In the genomic region with DNA sequence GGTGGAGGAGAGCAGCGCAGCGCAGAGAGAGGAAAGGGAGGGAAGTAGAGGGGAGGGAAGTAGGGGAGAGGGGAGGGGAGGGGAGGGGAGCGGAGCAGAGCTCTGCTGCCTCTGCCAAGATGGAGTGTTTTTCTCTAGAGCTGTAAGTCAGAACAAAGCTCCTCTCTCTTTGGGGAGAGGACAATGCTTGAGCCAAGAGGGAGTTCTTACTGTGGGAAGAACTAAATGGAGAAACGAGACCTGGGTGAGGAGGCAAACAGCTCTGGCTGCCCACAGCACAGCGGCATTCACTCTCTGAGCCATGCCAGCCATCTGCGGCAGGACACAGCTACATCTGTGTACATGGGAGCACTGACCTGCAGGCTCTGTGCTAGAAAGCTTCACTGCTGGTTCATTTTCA, we compare ENCODE assay signal across 15 mouse cellular contexts. TPM values are rescaled to one million over a fixed set of nuclear protein-coding genes. Genes with fewer than 3 reads are reported as not detected.
DNase-seq lines count a peak whose midpoint lies in the region; ATAC-seq and TF ChIP-seq lines count a peak whose summit lies in the region.
"Had no signal": no experiment of that assay in that cellular context is flagged by ENCODE, and none has a peak within 500 bp of the region (broad histone marks: within the 10 kb centered on the region; RNA-seq: fewer than 3 reads in every experiment).

No protein-coding gene starts in this region.

- 86% methylated on average over 6 of the region's 6 CpGs for WGBS in forebrain, embryonic 11.5 days
- 71% methylated on average over 6 of the region's 6 CpGs for WGBS in forebrain, embryonic 15.5 days
- 64% methylated on average over 6 of the region's 6 CpGs for WGBS in hindbrain, postnatal 0 days
- 83% methylated on average over 6 of the region's 6 CpGs for WGBS in hindbrain, embryonic 11.5 days

- DNase-seq in forebrain, embryonic 11.5 days (ENCODE audit: low spot score): peak; percentile 43
- peak; percentile 56 for DNase-seq in hindbrain, postnatal 0 days (ENCODE audit: low spot score)
- DNase-seq in hindbrain, embryonic 11.5 days (ENCODE audit: low spot score): no peak
- DNase-seq in right cerebral cortex, adult 18-20 months: peak; percentile 10
- DNase-seq in right cerebral cortex, adult 2 months (ENCODE audit: low spot score in 2 of 2): no peak
- no peak for DNase-seq in right cerebral cortex, postnatal 25 days
- DNase-seq: cerebellum, postnatal 14 days; kidney, postnatal 36 days; liver, embryonic 13.5 days had no signal

- no peak overlapping the region for H3K4me2 ChIP-seq in forebrain, embryonic 11.5 days (ENCODE audit: low read depth, low read length, severe bottlenecking)
- H3K4me2 ChIP-seq in forebrain, embryonic 15.5 days (replicated peaks): no peak overlapping the region
- H3K4me2 ChIP-seq in hindbrain, postnatal 0 days (ENCODE audit: low read depth, low read length): 0 out of 2 replicates have a peak overlapping the region, but pooled peaks have one; percentile 1
- no peak overlapping the region for H3K4me2 ChIP-seq in hindbrain, embryonic 11.5 days (replicated peaks; ENCODE audit: low read depth, low read length)
- H3K4me2 ChIP-seq: embryonic facial prominence, embryonic 15.5 days; intestine, embryonic 15.5 days; liver, embryonic 13.5 days; midbrain, embryonic 12.5 days had no signal

- no peaks in the 10 kb centered on the region for H3K9me3 ChIP-seq in forebrain, embryonic 11.5 days (ENCODE audit: control insufficient read depth, low read length)
- H3K9me3 ChIP-seq in forebrain, embryonic 15.5 days: no peaks in the 10 kb centered on the region
- no peaks in the 10 kb centered on the region for H3K9me3 ChIP-seq in hindbrain, postnatal 0 days (ENCODE audit: low read length)
- H3K9me3 ChIP-seq in hindbrain, embryonic 11.5 days (ENCODE audit: control insufficient read depth, low read length): no peaks in the 10 kb centered on the region
- H3K9me3 ChIP-seq: embryonic facial prominence, embryonic 15.5 days; intestine, embryonic 15.5 days; liver, embryonic 13.5 days; midbrain, embryonic 12.5 days had no signal

- H3K4me3 ChIP-seq in forebrain, embryonic 11.5 days (ENCODE audit: low read depth, low read length): no peak overlapping the region
- no peak overlapping the region for H3K4me3 ChIP-seq in forebrain, embryonic 15.5 days
- no peak overlapping the region for H3K4me3 ChIP-seq in hindbrain, postnatal 0 days (ENCODE audit: low read length)
- H3K4me3 ChIP-seq in hindbrain, embryonic 11.5 days (ENCODE audit: low read depth, low read length): no peak overlapping the region
- H3K4me3 ChIP-seq: embryonic facial prominence, embryonic 15.5 days; intestine, embryonic 15.5 days; left cerebral cortex, adult 2 months; liver, embryonic 13.5 days; midbrain, embryonic 12.5 days had no signal

- no peak overlapping the region for H3K9ac ChIP-seq in forebrain, embryonic 11.5 days (ENCODE audit: low read length)
- H3K9ac ChIP-seq in forebrain, embryonic 15.5 days (replicated peaks): no peak overlapping the region
- no peak overlapping the region for H3K9ac ChIP-seq in hindbrain, postnatal 0 days (replicated peaks; ENCODE audit: low read length)
- H3K9ac ChIP-seq in hindbrain, embryonic 11.5 days (ENCODE audit: low read depth, low read length): no peak overlapping the region
- H3K9ac ChIP-seq: embryonic facial prominence, embryonic 15.5 days; intestine, embryonic 15.5 days; liver, embryonic 13.5 days; midbrain, embryonic 12.5 days had no signal

- no peaks in the 10 kb centered on the region for H3K27me3 ChIP-seq in forebrain, embryonic 11.5 days (ENCODE audit: control insufficient read depth, insufficient read depth, low read length)
- H3K27me3 ChIP-seq in forebrain, embryonic 15.5 days: no peaks in the 10 kb centered on the region
- no peaks in the 10 kb centered on the region for H3K27me3 ChIP-seq in hindbrain, postnatal 0 days (ENCODE audit: insufficient read depth, low read length)
- H3K27me3 ChIP-seq in hindbrain, embryonic 11.5 days (ENCODE audit: control insufficient read depth, insufficient read depth, low read length): no peaks in the 10 kb centered on the region
- H3K27me3 ChIP-seq: embryonic facial prominence, embryonic 15.5 days; intestine, embryonic 15.5 days; liver, embryonic 13.5 days; midbrain, embryonic 12.5 days had no signal

- no peak overlapping the region for H3K27ac ChIP-seq in forebrain, embryonic 11.5 days (ENCODE audit: low read depth, low read length)
- no peak overlapping the region for H3K27ac ChIP-seq in forebrain, embryonic 15.5 days (replicated peaks)
- no peak overlapping the region; the same call in 1 of the 2 replicates for H3K27ac ChIP-seq in hindbrain, postnatal 0 days
- no peak overlapping the region for H3K27ac ChIP-seq in hindbrain, embryonic 11.5 days (ENCODE audit: low read depth, low read length)
- H3K27ac ChIP-seq: embryonic facial prominence, embryonic 15.5 days; intestine, embryonic 15.5 days; left cerebral cortex, adult 2 months; liver, embryonic 13.5 days; midbrain, embryonic 12.5 days had no signal

- ATAC-seq in forebrain, embryonic 11.5 days (replicated peaks; ENCODE audit: low FRiP score): no peak
- no peak for ATAC-seq in forebrain, embryonic 15.5 days (replicated peaks)
- ATAC-seq in hindbrain, postnatal 0 days: peak; percentile 84
- no peak for ATAC-seq in hindbrain, embryonic 11.5 days (ENCODE audit: low FRiP score)
- no peak for ATAC-seq in megakaryocyte-erythroid progenitor cell, adult 5-6 weeks (replicated peaks; ENCODE audit: low FRiP score, low TSS enrichment, poor library complexity, severe bottlenecking)
- ATAC-seq: intestine, embryonic 15.5 days had no signal

- peaks cover 19% of the 10 kb centered on the region; the same call in 1 of the 2 replicates for H3K36me3 ChIP-seq in forebrain, embryonic 11.5 days (ENCODE audit: control insufficient read depth, insufficient read depth, low read length)
- H3K36me3 ChIP-seq in forebrain, embryonic 15.5 days: peaks cover 21% of the 10 kb centered on the region
- H3K36me3 ChIP-seq in hindbrain, postnatal 0 days (ENCODE audit: insufficient read depth, low read length): no peaks in the 10 kb centered on the region
- peaks cover 18% of the 10 kb centered on the region for H3K36me3 ChIP-seq in hindbrain, embryonic 11.5 days (ENCODE audit: control insufficient read depth, insufficient read depth, low read length)

- no peak for TF ChIP-seq CTCF in hindbrain, postnatal 0 days (IDR thresholded peaks at IDR 0.05; ENCODE audit: low read depth)

- H3K4me1 ChIP-seq in forebrain, embryonic 11.5 days (replicated peaks; ENCODE audit: control insufficient read depth, insufficient read depth, low read length): no peaks in the 10 kb centered on the region
- no peaks in the 10 kb centered on the region for H3K4me1 ChIP-seq in forebrain, embryonic 15.5 days
- no peaks in the 10 kb centered on the region for H3K4me1 ChIP-seq in hindbrain, postnatal 0 days (ENCODE audit: insufficient read depth, low read length)
- H3K4me1 ChIP-seq in hindbrain, embryonic 11.5 days (replicated peaks; ENCODE audit: control insufficient read depth, insufficient read depth, low read length): no peaks in the 10 kb centered on the region
- H3K4me1 ChIP-seq: embryonic facial prominence, embryonic 15.5 days; intestine, embryonic 15.5 days; liver, embryonic 13.5 days; midbrain, embryonic 12.5 days had no signal

RNA-seq across cellular contexts. Expression of gene Anln, which starts 21.0 kb away (rescaled TPM):
- 48.9 and 49.7 TPM in 2 replicates for polyA plus RNA-seq in forebrain, embryonic 11.5 days (2014; fragmentation: Nextera tagmentation; extraction: Ambion mirVana)
- polyA plus RNA-seq in forebrain, embryonic 15.5 days (2015; fragmentation: Nextera tagmentation; extraction: Ambion mirVana): 12.0 and 12.1 TPM in 2 replicates
- total RNA-seq in hindbrain, postnatal 0 days (2014; rRNA removed): 6.3 and 6.8 TPM in 2 replicates
- 2.7 and 3.3 TPM in 2 replicates for polyA plus RNA-seq in hindbrain, postnatal 0 days (2015; fragmentation: Nextera tagmentation; extraction: Ambion mirVana)
- 34.0 and 40.2 TPM in 2 replicates for polyA plus RNA-seq in hindbrain, embryonic 11.5 days (2014; fragmentation: Nextera tagmentation; extraction: Ambion mirVana)
- 79.4 and 93.1 TPM in 2 replicates for total RNA-seq in megakaryocyte-erythroid progenitor cell, adult 5-6 weeks (2014; fragmentation: Nextera tagmentation)
- total RNA-seq in megakaryocyte-erythroid progenitor cell, adult 5-6 weeks (2017): 59.5 and 67.9 TPM in 2 replicates

RNA-seq across cellular contexts. Expression of gene 9530077C05Rik, which starts 43.3 kb away (rescaled TPM):
- polyA plus RNA-seq in forebrain, embryonic 11.5 days (2014; fragmentation: Nextera tagmentation; extraction: Ambion mirVana): 12.6 and 12.7 TPM in 2 replicates
- 10.9 and 13.1 TPM in 2 replicates for polyA plus RNA-seq in forebrain, embryonic 15.5 days (2015; fragmentation: Nextera tagmentation; extraction: Ambion mirVana)
- 13.8 and 15.5 TPM in 2 replicates for total RNA-seq in hindbrain, postnatal 0 days (2014; rRNA removed)
- polyA plus RNA-seq in hindbrain, postnatal 0 days (2015; fragmentation: Nextera tagmentation; extraction: Ambion mirVana): 15.0 and 16.8 TPM in 2 replicates
- 9.3 and 9.8 TPM in 2 replicates for polyA plus RNA-seq in hindbrain, embryonic 11.5 days (2014; fragmentation: Nextera tagmentation; extraction: Ambion mirVana)
- 5.8 and 10.7 TPM in 2 replicates for total RNA-seq in megakaryocyte-erythroid progenitor cell, adult 5-6 weeks (2014; fragmentation: Nextera tagmentation)
- total RNA-seq in megakaryocyte-erythroid progenitor cell, adult 5-6 weeks (2017): 11.7 and 16.4 TPM in 2 replicates

Comparison
In these comparisons a context has a peak if more than half of its experiments do, and no peak if none do; other contexts are left out.
1. DNase-seq: peak in forebrain, embryonic 11.5 days (single experiment), hindbrain, postnatal 0 days (single experiment) and right cerebral cortex, adult 18-20 months (single experiment); none in hindbrain, embryonic 11.5 days (single experiment), right cerebral cortex, adult 2 months (0 of 2) and right cerebral cortex, postnatal 25 days (single experiment).